Mouse (Mus musculus): ENCODE data around the gene Zfp365.
A peak's percentile ranks its signal among the peaks of the same experiment; 100 is the strongest.

Zfp365 gene

DNA sequence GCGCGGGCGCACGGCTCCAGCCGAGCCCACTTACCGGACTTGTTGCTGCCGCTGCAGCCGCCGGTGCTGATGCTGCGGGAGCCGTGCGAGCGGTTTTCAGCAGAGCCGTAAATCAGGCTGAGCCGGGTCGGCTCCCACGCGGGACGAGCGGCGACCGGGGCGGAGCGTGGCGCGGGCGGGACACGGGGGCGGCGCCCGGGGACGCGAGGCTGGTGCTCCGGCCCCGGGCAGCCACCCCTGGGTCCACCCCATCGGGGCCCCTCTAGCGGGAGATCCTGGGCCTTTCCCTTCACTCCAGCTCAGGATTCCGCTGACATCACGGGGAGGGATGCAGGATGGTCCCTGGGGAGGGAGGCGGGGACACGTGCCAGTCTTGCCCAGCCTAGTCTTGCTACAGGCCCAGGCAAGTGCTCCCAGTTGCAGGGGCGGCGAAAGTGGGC lies at the start of gene Zfp365:
Gene Zfp365 (minus strand): TSS at position 326 of the 440 bp plus-strand sequence.
- peak; percentile 38 for DNase-seq (ENCODE audit: low spot score)

GRCm38 (mm10) chr10:67959982-67960381 lies 47.5 kb upstream of the Zfp365 start:
- no peak for DNase-seq (ENCODE audit: low spot score)

GRCm38 (mm10) chr10:67955982-67956381 lies 43.5 kb upstream of the Zfp365 start:
- no peak for DNase-seq (ENCODE audit: low spot score)

GRCm38 (mm10) chr10:67951690-67952089 lies 39.2 kb upstream of the Zfp365 start:
- no peak for DNase-seq (ENCODE audit: low spot score)

- no peak for DNase-seq (ENCODE audit: low spot score)
These were observed 37.7 kb upstream of the Zfp365 start for GRCm38 (mm10) chr10:67950059-67950748.

GRCm38 (mm10) chr10:67943513-67943912 lies 31.1 kb upstream of the Zfp365 start:
- DNase-seq (ENCODE audit: low spot score) = no peak

DNA sequence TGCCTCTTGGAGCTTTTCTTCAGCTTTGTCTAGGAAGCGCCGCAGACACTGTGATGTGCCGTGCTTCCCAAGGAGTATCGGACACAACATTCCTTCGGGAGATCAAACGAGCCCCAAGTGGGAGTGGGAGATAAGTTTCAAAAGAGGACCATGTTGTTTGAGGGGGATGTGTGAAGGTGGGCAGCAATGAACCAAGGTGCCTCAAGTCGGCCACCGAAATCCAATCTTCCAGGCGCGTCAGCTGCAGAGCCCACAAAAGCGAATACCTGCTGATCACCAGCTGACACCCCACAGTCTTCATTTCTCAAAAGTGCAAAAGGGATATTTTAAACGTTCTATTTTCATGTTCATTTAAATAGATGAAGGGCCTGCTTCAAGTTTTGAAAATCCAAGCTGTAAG lies 27.1 kb upstream of the Zfp365 start:
- no peak for DNase-seq (ENCODE audit: low spot score)

GRCm38 (mm10) chr10:67937775-67938174 lies 25.3 kb upstream of the Zfp365 start:
- DNase-seq (ENCODE audit: low spot score) = no peak

DNA sequence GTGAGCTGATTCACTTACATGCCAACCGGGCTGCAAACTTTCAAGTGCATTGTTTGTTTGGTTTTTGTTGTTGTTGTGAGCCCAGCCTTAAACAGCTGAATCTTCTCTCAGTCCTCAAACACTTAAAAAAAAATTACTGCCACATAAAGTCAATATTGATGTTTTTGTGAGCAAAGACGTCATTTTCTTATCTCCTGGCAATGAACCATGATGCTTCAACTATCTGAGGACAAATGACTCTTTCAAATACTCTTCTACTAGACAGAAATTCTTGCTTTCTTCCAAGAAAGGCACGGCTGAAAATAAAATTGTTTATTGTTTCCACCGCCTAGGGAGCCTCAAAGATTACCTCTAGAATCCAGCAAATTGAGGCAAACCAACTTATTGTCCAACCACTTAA lies 24.5 kb upstream of the Zfp365 start:
- DNase-seq (ENCODE audit: low spot score) = no peak

DNA sequence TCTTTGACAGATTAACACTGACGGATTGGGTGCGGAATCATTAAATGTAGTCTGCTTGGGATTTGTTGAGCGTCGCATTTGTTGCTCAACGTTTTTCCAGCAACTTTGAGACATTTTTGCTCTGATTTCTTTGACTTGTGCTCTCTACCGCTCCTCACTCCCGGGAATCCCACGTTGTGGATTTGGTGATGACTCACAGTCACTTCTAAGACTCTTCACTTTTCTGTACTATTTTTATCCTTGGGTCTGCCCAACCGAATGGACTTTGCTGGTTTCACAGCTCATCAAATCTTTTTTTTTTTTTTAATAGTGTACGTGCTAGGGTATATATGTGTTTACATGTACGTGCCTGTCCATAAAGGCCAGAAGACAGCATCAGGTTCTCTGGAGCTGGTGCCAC lies 20.3 kb upstream of the Zfp365 start:
- DNase-seq (ENCODE audit: low spot score) = no peak

DNA sequence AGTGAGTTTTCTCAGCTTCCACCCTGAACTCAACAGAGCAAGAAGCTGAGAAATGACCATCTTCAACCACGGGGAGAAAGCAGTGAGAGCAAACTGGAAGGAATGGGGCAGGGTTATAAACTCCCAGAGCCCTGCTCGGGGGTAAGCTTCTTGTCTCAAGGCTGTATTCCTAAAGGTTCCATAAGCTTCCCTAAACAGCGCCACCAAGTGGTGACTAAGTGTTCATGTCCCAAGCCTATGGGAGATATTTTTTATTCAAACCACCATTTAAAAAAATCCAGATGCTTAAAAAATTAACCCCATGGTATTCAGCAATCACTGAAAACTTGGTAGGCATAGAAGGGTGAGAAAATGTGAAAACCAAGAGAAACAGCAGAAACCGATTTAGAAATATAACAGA lies 18.9 kb upstream of the Zfp365 start:
- DNase-seq (ENCODE audit: low spot score) = no peak

- no peak for DNase-seq (ENCODE audit: low spot score)
These were observed 16.1 kb upstream of the Zfp365 start for GRCm38 (mm10) chr10:67928584-67928983.

- no peak for DNase-seq (ENCODE audit: low spot score)
These were observed 15.4 kb upstream of the Zfp365 start for GRCm38 (mm10) chr10:67927718-67928455.

- no peak for DNase-seq (ENCODE audit: low spot score)
These were observed 11.6 kb upstream of the Zfp365 start for GRCm38 (mm10) chr10:67924030-67924429.

DNA sequence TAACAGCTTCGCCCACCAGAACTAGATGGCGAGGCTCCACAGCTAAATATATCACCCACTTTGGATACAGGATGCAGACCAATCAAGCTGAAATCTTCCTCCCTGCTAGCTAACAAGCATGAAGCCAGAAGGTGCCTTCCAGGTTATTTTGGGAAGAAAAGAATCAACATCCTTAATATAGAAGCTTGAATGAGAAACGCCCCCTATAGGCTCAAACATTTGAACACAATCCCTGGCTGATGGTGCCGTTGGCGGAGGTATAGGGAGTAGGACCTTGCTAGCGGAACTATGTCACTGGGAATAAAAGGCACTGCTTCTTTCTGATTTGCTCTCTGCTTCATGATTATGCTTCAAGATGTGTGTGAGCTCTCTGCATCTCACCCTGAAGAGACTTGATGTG lies 9.3 kb upstream of the Zfp365 start:
- DNase-seq (ENCODE audit: low spot score) = no peak

DNA sequence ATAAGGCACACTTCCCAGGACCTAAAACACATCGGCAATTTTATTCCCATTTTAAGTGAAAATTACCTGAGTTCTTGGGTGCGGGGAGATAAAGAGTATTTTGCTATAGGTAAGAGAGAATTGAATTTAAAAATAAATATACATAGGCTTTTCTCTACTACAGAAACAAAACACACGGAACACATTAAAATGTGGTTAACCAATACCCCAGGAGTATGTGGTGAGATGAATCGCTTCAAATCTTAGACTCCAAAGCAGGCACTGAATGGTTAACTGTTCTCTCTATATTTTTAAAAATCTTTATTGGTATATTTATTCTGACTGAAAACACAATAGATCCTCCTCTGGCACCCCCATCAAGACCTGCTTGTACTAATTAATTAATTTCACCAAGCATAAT lies 7.2 kb upstream of the Zfp365 start:
- no peak for DNase-seq (ENCODE audit: low spot score)

DNA sequence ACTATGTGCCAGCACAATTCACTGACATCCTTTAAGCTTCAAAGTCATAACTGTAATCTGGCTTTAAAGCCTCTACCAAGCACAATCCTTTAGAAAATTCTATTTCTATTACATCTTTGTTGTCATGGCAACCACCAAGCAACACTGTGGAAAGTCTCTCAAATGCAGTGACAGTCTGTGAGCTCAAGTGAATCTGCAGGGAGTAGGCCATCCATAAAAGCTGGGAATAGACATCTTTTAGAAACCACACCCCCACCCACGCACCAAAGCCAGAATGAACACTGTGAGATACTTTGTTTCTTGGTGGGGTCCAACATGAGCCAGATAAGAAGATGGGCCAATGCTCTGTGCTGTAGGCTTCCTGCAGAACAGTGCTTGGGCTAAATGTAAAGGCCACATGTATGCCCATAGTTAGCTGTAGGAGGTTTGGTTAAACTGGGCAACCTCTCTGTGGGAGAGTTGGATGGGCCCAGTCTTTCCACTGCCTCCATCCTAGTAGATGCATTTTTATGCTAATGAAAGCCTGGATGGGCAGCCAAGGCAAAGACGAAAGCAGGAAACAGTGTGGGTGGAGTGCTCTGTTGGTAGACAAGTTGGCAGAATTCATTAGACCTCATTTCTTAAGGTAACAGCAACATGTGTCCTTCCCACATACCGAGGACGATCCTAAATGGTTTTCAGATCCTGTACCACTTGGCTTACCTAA lies 5.9 kb upstream of the Zfp365 start:
- no peak for DNase-seq (ENCODE audit: low spot score)

GRCm38 (mm10) chr10:67917356-67917755 lies 4.9 kb upstream of the Zfp365 start:
- DNase-seq (ENCODE audit: low spot score) = no peak

DNA sequence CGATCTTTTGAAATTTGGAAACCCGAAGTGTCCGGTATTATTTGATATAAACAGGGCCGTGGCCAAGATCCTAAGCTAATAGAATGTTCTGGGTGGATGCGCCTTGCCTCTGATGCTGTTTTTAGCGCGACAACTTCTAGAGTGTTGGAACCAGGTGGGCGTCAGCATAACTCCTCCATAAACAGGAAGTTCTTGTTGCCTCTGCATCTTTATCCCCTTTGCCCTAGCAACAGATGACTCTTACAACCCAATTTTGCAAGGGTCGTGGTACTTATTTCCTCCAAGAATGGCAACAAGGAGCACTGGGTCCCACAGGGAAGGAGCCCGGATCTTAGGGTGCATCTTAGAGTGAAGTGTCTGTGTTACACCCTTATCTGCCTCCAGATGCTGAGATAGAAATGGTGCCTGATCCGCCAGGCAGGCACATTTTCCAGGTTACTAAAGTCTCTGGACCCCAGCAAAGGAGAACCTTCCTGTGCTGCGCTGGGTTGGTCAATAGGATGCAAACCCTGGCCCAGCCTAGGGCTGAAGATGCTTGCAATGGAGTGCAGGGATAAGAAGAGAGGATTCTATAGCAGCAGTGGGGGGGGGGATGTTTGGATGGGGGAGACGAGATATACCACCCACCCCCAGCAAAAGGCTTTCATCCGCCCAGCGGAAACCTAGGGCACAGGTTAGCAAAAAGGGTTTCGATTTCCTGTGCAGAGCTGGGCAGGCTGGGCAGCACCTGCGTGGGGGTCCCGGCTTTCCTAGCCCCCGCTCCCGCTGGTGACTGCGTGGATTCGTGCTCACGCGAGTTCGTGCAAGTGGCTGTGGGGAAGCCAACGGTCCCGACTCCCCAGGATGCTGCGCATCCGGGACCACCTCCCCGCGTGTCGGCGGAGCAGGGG lies 770 bp downstream of the Zfp365 start:
- DNase-seq (ENCODE audit: low spot score) = no peak

- DNase-seq (ENCODE audit: low spot score) = no peak
These were observed 4.5 kb downstream of the Zfp365 start for GRCm38 (mm10) chr10:67907931-67908330.

GRCm38 (mm10) chr10:67906926-67907325 lies 5.5 kb downstream of the Zfp365 start:
- DNase-seq (ENCODE audit: low spot score) = no peak

GRCm38 (mm10) chr10:67906063-67906462 lies 6.4 kb downstream of the Zfp365 start:
- no peak for DNase-seq (ENCODE audit: low spot score)
